Comparison of ENCODE assay signal across 17 mouse cellular contexts in genomic region chr2:127511426-127511825, GRCm38 (mm10). TPM values are rescaled to one million over a fixed set of nuclear protein-coding genes. Genes with fewer than 3 reads are reported as not detected.
A peak's percentile ranks its signal among the peaks of the same experiment; 100 is the strongest.
DNase-seq lines count a peak whose midpoint lies in the region; ATAC-seq and TF ChIP-seq lines count a peak whose summit lies in the region.
"Had no signal": no experiment of that assay in that cellular context is flagged by ENCODE, and none has a peak within 500 bp of the region (broad histone marks: within the 10 kb centered on the region; RNA-seq: fewer than 3 reads in every experiment).

No protein-coding gene starts in this region.

- H3K9ac ChIP-seq in hindbrain, embryonic 11.5 days (ENCODE audit: low read depth, low read length) = no peak overlapping the region
- no peak overlapping the region for H3K9ac ChIP-seq in hindbrain, embryonic 14.5 days
- H3K9ac ChIP-seq: lung, embryonic 15.5 days had no signal

- no peak overlapping the region for H3K27ac ChIP-seq in hindbrain, embryonic 11.5 days (ENCODE audit: low read depth, low read length)
- no peak overlapping the region for H3K27ac ChIP-seq in hindbrain, embryonic 14.5 days
- peak overlapping the region; percentile 63 for H3K27ac ChIP-seq in midbrain, embryonic 10.5 days (replicated peaks)
- H3K27ac ChIP-seq: lung, embryonic 15.5 days had no signal

- H3K9me3 ChIP-seq in hindbrain, embryonic 11.5 days (ENCODE audit: control insufficient read depth, low read length) = no peaks in the 10 kb centered on the region
- H3K9me3 ChIP-seq in hindbrain, embryonic 14.5 days (ENCODE audit: control insufficient read depth, low read length) = no peaks in the 10 kb centered on the region
- H3K9me3 ChIP-seq in midbrain, embryonic 10.5 days (replicated peaks) = no peaks in the 10 kb centered on the region
- H3K9me3 ChIP-seq: lung, embryonic 15.5 days had no signal

- TF ChIP-seq POLR2A in brain, embryonic 14.5 days (IDR thresholded peaks at IDR 0.05; ENCODE audit: borderline replicate concordance, extremely low read depth, insufficient read depth, insufficient read length, poor library complexity, severe bottlenecking) = no peak

- H3K36me3 ChIP-seq in hindbrain, embryonic 11.5 days (ENCODE audit: control insufficient read depth, insufficient read depth, low read length) = no peaks in the 10 kb centered on the region
- no peaks in the 10 kb centered on the region for H3K36me3 ChIP-seq in hindbrain, embryonic 14.5 days (replicated peaks; ENCODE audit: control insufficient read depth, insufficient read depth)
- no peaks in the 10 kb centered on the region for H3K36me3 ChIP-seq in midbrain, embryonic 10.5 days
- H3K36me3 ChIP-seq: lung, embryonic 15.5 days had no signal

- ATAC-seq in hindbrain, embryonic 11.5 days (ENCODE audit: low FRiP score) = peak; percentile 23; the same call in 1 of the 2 replicates
- ATAC-seq in hindbrain, embryonic 14.5 days (ENCODE audit: low FRiP score) = no peak
- ATAC-seq: CD4-positive, CD25-positive, alpha-beta regulatory T cell, adult 4 months; inflammation-experienced regulatory T-cells, adult 6 months had no signal

- 40% methylated on average over 4 of the region's 4 CpGs for WGBS in hindbrain, embryonic 11.5 days
- 31% methylated on average over 4 of the region's 4 CpGs for WGBS in hindbrain, embryonic 14.5 days
- 48% methylated on average over 4 of the region's 4 CpGs for WGBS in midbrain, embryonic 10.5 days

- no peak overlapping the region for H3K4me2 ChIP-seq in hindbrain, embryonic 11.5 days (replicated peaks; ENCODE audit: low read depth, low read length)
- no peak overlapping the region for H3K4me2 ChIP-seq in hindbrain, embryonic 14.5 days (replicated peaks)
- H3K4me2 ChIP-seq: liver, embryonic 11.5 days; lung, embryonic 15.5 days had no signal

- no peaks in the 10 kb centered on the region for H3K27me3 ChIP-seq in hindbrain, embryonic 11.5 days (ENCODE audit: control insufficient read depth, insufficient read depth, low read length)
- H3K27me3 ChIP-seq in hindbrain, embryonic 14.5 days (ENCODE audit: control insufficient read depth, insufficient read depth, low read length) = no peaks in the 10 kb centered on the region
- peaks cover 5% of the 10 kb centered on the region for H3K27me3 ChIP-seq in midbrain, embryonic 10.5 days (ENCODE audit: low read depth, poor library complexity, severe bottlenecking)
- H3K27me3 ChIP-seq: lung, embryonic 15.5 days had no signal

- TF ChIP-seq CTCF in brain, embryonic 14.5 days (IDR thresholded peaks at IDR 0.05; ENCODE audit: borderline replicate concordance, extremely low read depth, insufficient read depth, insufficient read length) = no peak

- no peaks in the 10 kb centered on the region; the same call in 1 of the 2 replicates for H3K4me1 ChIP-seq in hindbrain, embryonic 11.5 days (replicated peaks; ENCODE audit: control insufficient read depth, insufficient read depth, low read length)
- H3K4me1 ChIP-seq in hindbrain, embryonic 14.5 days (replicated peaks; ENCODE audit: control insufficient read depth, insufficient read depth, low read length) = 0 out of 2 replicates have a peak, but pooled peaks cover 5% of the 10 kb centered on the region
- peaks cover 20% of the 10 kb centered on the region for H3K4me1 ChIP-seq in midbrain, embryonic 10.5 days

- DNase-seq in hindbrain, embryonic 11.5 days (ENCODE audit: low spot score) = no peak
- DNase-seq in hindbrain, embryonic 14.5 days (ENCODE audit: low spot score) = no peak
- DNase-seq in brain, embryonic 14.5 days (ENCODE audit: low read depth) = peak; percentile 70
- DNase-seq in embryo, embryonic 9.5 days (ENCODE audit: extremely low spot score) = peak; percentile 15
- DNase-seq in midbrain, embryonic 10.5 days (ENCODE audit: low spot score) = no peak
- no peak for DNase-seq in adipocyte (ENCODE audit: low spot score)
- DNase-seq in right cerebral cortex, adult 2 months (ENCODE audit: low spot score in 2 of 2) = no peak
- DNase-seq in left cerebral cortex, adult 11 months (ENCODE audit: low spot score) = no peak
- DNase-seq: adrenal gland, postnatal 10 days; heart, postnatal 10 days; kidney, postnatal 25 days; left cerebral cortex, postnatal 4 days; right cerebral cortex, postnatal 14 days had no signal

- no peak overlapping the region for H3K4me3 ChIP-seq in hindbrain, embryonic 11.5 days (ENCODE audit: low read depth, low read length)
- no peak overlapping the region for H3K4me3 ChIP-seq in hindbrain, embryonic 14.5 days (replicated peaks; ENCODE audit: low read length)
- H3K4me3 ChIP-seq in midbrain, embryonic 10.5 days = no peak overlapping the region
- H3K4me3 ChIP-seq: lung, embryonic 15.5 days had no signal

RNA-seq across cellular contexts. Expression of gene Kcnip3, which starts 10.5 kb away (rescaled TPM):
- 2.6 and 3.4 TPM in 2 replicates for polyA plus RNA-seq in hindbrain, embryonic 11.5 days (2014; fragmentation: Nextera tagmentation; extraction: Ambion mirVana)
- 14.2 and 19.0 TPM in 2 replicates for polyA plus RNA-seq in hindbrain, embryonic 14.5 days (2014; fragmentation: Nextera tagmentation; extraction: Ambion mirVana)
- 15.2 and 15.5 TPM in 2 replicates for polyA plus RNA-seq in brain, embryonic 14.5 days (2012; rRNA removed)
- polyA plus RNA-seq in midbrain, embryonic 10.5 days (2016; fragmentation: Nextera tagmentation; extraction: Ambion mirVana) = 1.8 and 2.6 TPM in 2 replicates
- polyA plus RNA-seq: CD4-positive, CD25-positive, alpha-beta regulatory T cell, adult 4 months had no signal

RNA-seq across cellular contexts. Expression of gene Prom2, which starts 29.8 kb away (rescaled TPM):
- 0.40 and 0.86 TPM in 2 replicates for polyA plus RNA-seq in hindbrain, embryonic 11.5 days (2014; fragmentation: Nextera tagmentation; extraction: Ambion mirVana)
- 0.04 TPM in 1 of 2 replicates, not detected in the other for polyA plus RNA-seq in hindbrain, embryonic 14.5 days (2014; fragmentation: Nextera tagmentation; extraction: Ambion mirVana)
- polyA plus RNA-seq in brain, embryonic 14.5 days (2012; rRNA removed) = 0.42 and 0.59 TPM in 2 replicates
- 0.28 and 0.43 TPM in 2 replicates for polyA plus RNA-seq in midbrain, embryonic 10.5 days (2016; fragmentation: Nextera tagmentation; extraction: Ambion mirVana)
- polyA plus RNA-seq: CD4-positive, CD25-positive, alpha-beta regulatory T cell, adult 4 months had no signal

Comparison
In these comparisons a context has a peak if more than half of its experiments do, and no peak if none do; other contexts are left out.
1. DNase-seq: peak in brain, embryonic 14.5 days (single experiment) and embryo, embryonic 9.5 days (single experiment); none in hindbrain, embryonic 11.5 days (single experiment), hindbrain, embryonic 14.5 days (single experiment), midbrain, embryonic 10.5 days (single experiment), adipocyte (single experiment), right cerebral cortex, adult 2 months (0 of 2) and left cerebral cortex, adult 11 months (single experiment).